Mouse (Mus musculus): Measurements from ENCODE around the gene Rpl35a.
"Not testable (repeated sequence)": the region's sequence is repeated elsewhere in the genome, so short reads cannot be mapped to it uniquely, and the experiment has no call there.

Rpl35a gene

GRCm38 (mm10) chr16:33056095-33056785 is at the start of gene Rpl35a, which contains the start of gene Iqcg:
Rpl35a (plus strand) TSS chr16:33056453.
Iqcg (minus strand) TSS chr16:33056218.
- peak; percentile 85 to 88 for DNase-seq (ENCODE audit: low read depth in 2 of 2, low spot score in 2 of 2)

DNA sequence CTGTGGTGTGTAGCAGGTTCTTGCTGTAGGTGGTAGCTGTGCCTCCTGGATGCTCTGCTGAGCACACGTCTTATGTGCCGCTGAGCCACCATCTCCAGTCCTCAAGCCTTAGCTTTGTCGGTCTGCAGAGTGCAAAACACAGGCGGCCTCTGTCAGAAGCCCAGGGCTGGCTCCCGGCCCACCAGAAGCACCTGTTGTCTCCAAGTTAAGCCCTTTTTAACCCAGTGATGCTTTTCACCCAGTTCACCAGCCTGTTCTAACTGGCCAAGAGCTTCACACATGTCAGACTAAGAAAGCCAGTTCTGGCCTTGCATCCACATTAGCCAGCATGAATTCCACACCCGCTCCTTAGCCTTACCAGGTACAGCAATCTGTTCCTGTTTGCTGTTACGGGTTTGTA is 49.4 kb upstream of the Rpl35a start:
- no peak for DNase-seq (ENCODE audit: low read depth in 2 of 2, low spot score in 2 of 2)

GRCm38 (mm10) chr16:33007436-33007835 is 48.8 kb upstream of the Rpl35a start:
- DNase-seq (ENCODE audit: low read depth in 2 of 2, low spot score in 2 of 2), result no peak

- DNase-seq (ENCODE audit: low read depth in 2 of 2, low spot score in 2 of 2), result no peak
Observed at GRCm38 (mm10) chr16:33010166-33010565, 46.1 kb upstream of the Rpl35a start.

DNA sequence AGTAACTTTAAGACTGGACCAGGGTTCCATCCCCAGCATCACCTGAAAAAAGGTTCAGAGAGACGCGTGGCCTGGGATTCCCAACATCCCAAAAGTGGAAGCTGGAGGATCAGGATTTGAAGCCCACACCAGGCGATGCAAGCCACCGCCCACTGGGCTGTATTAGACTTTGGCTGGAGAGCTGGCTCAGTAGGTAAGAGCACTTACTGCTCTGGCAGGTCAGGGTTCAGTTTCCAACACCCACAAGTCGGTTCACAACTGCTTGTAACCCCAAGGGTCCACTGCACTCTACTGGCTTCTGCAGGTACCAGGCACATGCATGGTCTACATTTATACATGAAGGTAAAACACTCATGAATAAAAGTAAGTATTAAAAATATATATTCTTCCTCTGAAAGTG is 42.5 kb upstream of the Rpl35a start:
- DNase-seq (ENCODE audit: low read depth in 2 of 2, low spot score in 2 of 2), result no peak

DNA sequence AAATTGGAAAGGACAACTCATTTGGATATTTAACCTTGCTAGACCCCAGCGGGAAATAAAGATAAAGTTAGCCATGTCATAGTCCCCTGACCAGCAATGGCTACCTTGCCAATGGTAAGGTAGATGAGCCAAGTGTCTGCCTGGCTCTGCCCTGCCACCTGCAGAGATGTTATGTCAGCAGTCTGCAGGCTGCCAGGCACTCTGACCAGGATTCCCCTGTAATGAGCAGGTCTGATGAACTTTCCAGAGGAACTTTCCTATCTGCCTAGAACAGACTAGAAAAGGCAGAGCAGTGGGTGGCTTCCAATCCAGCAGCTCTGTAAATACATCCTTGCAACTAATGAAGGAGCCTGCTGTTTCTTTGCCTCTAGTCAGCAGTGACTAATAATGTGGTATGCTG is 41.3 kb upstream of the Rpl35a start:
- DNase-seq (ENCODE audit: low read depth in 2 of 2, low spot score in 2 of 2), result no peak

DNA sequence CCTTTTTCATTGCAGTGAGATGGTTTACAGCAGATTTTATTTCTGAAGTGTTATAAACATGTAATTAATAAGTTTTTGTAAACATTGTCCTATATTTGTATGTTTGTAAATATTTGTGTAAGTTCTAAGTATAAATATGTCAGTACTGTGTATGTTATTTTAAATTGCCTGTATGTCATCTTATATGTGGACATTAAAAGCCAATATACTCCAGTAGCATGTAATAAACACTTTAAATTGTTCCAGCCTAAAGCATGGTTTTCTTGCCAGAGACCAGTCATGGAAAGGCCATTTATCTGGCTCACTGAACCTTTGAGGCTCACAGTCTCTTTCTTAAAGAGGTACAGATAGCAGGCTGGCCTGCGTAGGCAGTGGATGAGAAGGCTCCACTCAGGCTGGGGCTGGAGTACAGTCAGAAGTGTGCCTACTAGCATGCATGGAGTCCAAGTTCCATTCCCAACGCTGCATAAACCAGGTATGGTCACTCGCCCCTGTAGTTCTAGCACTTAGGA is 40.8 kb upstream of the Rpl35a start:
- no peak for DNase-seq (ENCODE audit: low read depth in 2 of 2, low spot score in 2 of 2)

- DNase-seq (ENCODE audit: low read depth in 2 of 2, low spot score in 2 of 2), result no peak
Observed at GRCm38 (mm10) chr16:33015986-33016385, 40.3 kb upstream of the Rpl35a start.

DNA sequence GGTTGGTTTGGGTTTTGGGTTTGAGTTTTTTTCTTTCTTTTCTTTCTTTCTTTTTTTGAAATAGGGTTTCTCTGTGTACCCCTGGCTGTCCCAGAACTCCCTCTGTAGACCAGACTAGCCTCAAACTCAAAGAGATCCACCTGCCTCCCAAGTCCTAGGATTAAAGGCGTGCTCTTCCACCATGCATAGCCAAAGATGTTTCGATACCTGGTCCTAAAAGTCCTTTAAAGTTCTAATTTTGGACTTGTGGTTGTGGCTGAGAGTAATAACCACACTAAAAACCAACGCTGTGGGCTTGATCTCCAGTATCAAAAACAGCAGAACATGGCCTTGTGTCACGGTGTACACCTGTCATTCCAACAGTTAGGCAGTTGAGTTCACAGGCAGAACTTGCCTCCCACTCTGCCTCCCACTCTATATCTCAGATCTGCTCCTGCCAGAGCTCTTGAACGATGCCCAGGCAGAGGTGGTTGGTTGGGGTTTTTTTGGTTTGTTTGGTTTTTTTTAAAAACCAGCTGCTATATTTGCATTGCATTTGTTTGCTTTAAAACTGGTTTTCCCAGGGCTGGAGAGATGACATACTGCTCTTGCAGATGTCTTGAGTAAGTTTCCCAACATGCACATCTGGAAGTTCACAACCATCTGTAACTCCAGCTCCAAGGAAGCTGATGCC is 38.4 kb upstream of the Rpl35a start:
- no peak for DNase-seq (ENCODE audit: low read depth in 2 of 2, low spot score in 2 of 2)

DNA sequence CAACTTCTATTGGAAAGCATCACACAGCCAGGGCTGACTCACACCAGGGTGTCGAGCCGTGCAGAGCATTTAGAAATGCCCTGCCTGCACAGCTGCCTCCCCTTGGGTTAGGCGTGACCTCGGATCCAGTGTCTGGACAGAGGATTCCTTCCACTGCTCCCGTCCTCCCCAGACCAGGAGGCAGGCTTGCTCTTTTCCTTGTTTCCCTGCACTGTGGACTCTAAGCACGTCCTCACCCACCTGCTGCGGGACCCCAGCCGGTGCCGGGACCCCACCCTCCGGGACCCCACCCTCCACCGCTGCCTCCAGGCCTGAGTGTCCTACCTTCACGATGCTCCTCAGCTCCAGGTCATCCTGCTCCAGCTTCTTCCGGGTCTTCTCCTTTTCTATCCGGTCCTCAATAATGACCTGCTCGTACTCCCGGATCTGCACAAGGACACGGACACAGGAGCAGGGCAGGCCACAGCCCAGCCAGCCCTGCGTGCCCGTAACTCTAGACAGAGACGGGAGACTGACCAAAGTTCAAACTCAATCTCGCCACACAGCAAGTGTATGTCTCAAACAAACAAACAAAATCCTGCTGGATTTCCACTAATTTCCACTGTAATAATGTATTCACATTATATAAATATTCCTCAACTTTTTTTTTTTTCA is 37.0 kb upstream of the Rpl35a start:
- no peak for DNase-seq (ENCODE audit: low read depth in 2 of 2, low spot score in 2 of 2)

DNA sequence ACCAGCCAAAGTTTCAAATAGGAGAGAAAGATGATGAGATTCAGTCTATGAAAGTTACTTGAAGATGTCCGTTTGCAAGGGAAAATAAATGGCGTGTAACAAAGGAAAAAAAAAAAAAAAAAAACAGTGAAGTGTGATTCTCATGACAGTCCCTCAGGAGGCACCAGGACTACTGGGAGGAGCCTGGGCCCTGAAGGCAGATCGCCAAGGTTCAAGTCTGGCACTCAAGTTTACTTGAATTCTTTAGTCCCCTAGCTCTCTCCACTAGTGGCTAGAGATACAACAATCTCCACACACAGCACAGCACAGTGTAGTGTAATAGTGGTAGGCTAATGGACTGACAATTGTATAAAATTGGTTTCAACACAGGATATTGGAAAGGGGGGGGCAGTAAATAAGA is 34.9 kb upstream of the Rpl35a start:
- no peak for DNase-seq (ENCODE audit: low read depth in 2 of 2, low spot score in 2 of 2)

- DNase-seq (ENCODE audit: low read depth in 2 of 2, low spot score in 2 of 2), result peak; percentile 82 to 86
Observed at GRCm38 (mm10) chr16:33023750-33024149, 32.5 kb upstream of the Rpl35a start.

DNA sequence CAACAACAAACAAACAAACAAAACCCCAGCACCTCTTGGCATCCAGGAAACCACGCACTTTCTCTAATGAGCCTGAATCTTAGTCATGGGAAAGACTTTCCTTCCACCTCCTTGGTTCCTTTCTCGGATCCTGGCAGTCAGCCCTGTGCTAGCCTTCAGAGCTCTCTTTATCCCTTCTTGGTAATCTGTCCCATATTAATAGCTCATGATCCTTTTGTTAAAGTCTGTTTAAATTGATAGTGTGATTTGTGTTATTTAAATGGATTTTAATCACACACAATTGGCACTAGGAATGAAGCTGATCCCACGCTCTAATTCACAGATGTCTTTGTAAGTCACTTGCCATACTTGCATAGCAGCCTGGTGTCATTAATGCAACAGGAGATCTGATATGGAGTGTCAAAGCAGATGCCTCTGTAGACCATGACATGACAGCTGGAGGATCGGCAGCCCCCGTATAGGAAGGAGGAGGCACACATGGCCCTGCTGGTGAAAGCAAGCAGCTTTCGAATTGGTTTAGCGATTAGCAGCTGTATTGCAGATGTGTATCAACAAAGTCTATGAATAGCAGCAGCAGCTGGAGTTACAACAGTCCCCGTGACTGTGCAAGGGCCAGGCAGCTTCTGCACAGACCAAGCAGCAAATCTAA is 31.7 kb upstream of the Rpl35a start:
- DNase-seq (ENCODE audit: low read depth in 2 of 2, low spot score in 2 of 2), result no peak

- no peak for DNase-seq (ENCODE audit: low read depth in 2 of 2, low spot score in 2 of 2)
Observed at GRCm38 (mm10) chr16:33026357-33026756, 29.9 kb upstream of the Rpl35a start.

DNA sequence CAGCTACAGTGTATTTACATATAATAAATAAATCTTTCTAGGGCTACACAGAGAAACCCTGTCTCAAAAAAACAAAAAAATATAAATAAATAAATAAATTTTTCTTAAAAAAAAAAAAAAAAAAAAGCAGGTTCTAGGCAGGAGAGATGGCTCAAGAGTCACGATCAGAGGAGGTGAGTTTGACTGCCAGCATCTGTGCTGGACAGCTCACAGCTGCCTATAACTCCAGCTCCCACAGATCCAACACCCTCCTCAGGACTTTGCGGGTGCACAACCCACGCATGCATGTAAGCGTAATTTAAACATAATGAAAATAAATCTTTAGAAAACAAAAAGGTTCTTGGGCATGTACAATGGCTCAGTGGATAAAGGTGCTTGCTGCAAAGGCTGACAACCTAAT is 20.2 kb upstream of the Rpl35a start:
- DNase-seq (ENCODE audit: low read depth in 2 of 2, low spot score in 2 of 2), result no peak

- DNase-seq (ENCODE audit: low read depth in 2 of 2, low spot score in 2 of 2), result no peak
Observed at GRCm38 (mm10) chr16:33042682-33043081, 13.6 kb upstream of the Rpl35a start.

DNA sequence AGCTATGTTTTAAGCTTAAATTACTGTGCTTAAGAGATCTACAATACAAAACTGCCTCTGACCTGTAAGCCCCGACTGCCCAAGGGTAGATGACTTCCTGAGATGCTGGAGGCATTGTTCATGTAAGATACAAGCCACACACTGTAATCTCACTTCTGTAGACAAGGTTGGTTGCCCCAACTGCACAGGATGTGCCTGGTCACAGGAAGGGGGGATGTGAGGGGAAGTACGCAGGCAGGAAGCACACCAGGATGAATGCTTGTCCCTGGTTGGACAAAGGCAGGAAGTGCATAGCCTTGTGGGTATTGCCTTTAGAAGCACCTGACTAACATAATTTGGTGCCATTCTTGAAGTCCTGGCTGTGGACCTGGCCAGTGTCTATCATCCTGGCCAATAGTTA is 13.0 kb upstream of the Rpl35a start:
- peak in 1 of 2 experiments; percentile 33 for DNase-seq (ENCODE audit: low read depth in 2 of 2, low spot score in 2 of 2)

DNA sequence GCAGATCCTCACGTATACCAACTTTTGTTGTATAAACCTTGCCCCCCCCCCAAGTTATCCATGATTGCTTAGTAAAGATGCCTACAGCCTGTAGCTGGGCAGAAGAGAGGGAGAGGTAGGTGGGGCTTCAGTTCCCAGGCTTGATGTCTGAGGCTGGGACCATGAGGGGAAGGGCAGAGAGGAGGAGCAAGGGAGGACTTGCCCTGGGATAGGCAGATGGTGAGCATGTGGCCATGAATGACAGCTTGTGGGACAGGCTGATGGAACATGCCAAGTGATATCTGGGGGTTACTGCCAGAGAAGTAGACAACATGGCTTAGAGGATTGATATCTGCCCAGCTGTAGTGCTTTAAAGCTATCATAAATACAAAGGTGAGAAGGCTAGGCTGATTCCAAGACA is 8.2 kb upstream of the Rpl35a start:
- no peak for DNase-seq (ENCODE audit: low read depth in 2 of 2, low spot score in 2 of 2)

- no peak for DNase-seq (ENCODE audit: low read depth in 2 of 2, low spot score in 2 of 2)
Observed at GRCm38 (mm10) chr16:33048686-33049085, 7.6 kb upstream of the Rpl35a start.

DNA sequence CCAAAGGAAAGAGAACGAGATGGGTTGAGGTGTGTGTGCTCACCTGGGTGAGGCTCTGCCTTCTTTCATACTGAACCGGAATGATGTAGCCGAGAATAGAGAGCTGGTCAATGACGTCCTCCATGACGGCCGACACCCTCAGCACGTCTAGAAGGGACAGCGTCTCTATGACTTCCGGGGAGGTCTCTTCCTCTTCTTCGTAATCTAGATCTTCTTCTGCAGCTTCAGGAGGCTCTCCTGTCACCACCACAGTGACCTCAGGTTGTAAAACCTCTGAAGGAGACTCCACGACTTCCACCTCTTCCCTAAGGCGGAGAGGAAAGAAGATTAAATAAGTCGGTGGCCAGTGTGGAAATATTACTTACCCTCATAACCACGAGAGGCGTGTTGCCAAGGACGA is 6.4 kb upstream of the Rpl35a start:
- DNase-seq (ENCODE audit: low read depth in 2 of 2, low spot score in 2 of 2), result no peak

GRCm38 (mm10) chr16:33053141-33053540 is 3.1 kb upstream of the Rpl35a start:
- DNase-seq (ENCODE audit: low read depth in 2 of 2, low spot score in 2 of 2), result peak; percentile 28 to 46

- DNase-seq (ENCODE audit: low read depth in 2 of 2, low spot score in 2 of 2), result not testable (repeated sequence)
Observed at GRCm38 (mm10) chr16:33054927-33055326, 1.3 kb upstream of the Rpl35a start.

Measured in CD8-positive naive resting alpha-beta T cell, adult 2 months (primary cell).